Mouse (Mus musculus): ENCODE measurements around the gene Arap1.

Gene Arap1

DNA sequence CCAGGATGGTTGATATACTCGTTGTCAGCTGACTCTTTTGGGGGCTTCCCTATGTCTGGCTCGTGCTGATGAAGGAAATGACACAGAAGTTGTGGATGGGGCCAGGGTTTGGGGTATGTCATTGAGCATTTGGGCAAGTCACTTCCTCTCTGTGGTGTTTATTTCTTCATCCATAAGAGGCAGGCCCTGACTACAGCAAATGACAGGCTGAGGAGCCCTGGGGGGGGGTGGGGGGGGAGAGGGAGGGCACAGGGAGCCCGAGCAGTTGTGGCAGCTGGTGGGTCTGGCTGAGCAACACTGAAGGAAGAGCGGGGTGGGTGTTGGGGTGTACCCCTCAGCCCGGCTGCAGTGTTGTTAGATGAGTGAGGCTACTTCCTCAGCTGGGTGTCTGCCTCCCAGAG is 14.9 kb downstream of the Arap1 start:
- no peak for DNase-seq (ENCODE audit: low read depth)

DNA sequence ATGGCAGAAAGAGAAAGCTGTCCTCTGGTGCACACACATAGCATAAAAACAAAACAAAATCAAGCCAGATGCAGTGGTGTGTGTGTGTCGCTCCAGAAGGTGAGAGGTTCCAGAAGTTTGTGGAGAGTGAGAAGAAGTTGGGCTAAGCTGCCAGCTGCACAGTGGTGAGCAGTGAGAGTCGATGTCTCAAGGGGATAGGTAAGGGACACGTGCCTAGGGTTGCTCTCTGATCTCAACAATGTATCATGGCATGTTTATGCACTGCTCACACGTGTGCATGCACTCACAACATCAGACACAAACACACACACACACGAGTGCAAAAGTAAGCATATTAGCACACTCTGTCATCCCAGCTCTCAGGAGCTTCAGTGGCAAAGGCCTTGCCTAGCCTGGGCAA is 16.0 kb downstream of the Arap1 start:
- no peak for DNase-seq (ENCODE audit: low read depth)

DNA sequence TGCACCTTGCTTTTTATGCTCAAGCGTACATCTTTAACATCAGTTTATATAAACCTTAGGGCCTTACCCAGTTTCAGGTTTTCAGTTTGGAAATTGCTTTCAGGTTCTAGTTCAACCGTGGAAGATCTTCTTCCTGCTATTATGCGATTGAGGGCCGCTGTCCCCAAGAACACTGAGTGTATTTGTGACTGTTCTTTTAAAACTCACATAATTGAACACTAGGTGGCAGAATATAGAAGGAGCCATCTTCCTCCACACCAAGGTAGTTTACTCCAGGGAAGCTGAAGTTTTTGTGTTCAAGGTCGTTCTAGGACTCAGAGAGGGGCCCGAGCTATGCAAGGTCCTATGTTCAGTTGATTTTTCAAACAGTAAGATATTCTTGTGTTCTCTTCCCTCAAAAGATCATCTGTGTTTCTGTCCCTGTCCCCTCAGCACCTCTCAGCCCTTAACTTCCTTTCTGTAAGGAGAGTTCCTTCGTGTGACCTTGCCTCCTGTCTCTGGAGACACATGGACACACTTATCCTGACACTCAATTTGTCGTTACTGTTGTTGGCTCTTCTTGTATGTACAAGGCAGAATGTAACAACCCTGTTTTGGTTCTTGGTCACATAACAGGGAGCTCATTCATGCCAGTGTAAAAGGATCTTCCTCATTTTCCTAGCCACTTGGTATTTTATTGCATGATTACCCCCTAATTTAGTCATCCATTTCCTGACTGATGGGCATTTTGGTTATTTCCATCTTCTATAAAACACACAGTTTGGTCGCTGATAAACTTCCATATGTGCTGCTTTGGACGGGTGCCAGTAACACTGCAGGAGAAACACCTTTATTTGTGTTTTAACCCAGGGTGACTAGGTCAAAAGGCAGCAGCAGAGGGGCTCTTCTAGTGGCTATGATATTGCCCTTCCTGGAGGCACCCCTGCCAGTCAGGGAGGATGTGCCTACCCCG is 20.3 kb downstream of the Arap1 start:
- no peak for DNase-seq (ENCODE audit: low read depth)

DNA sequence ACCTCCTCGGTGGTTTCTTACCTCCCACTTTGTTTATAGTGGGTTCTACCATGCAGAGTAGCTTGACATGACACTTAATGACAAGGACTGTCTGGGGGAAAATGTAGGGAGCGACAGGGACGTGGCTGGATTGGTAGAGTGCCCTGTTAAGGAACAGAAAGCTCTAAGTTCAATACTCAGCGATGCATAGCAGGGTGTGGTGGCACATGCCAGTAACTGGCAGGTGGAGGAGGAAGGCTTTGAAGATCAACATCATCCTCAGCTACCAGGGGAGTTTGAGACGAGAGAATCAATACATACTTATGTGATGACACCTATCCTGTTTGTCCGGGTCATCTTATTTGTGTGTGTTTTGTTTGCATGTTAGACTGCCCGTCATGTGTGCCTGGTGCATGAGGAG is 21.8 kb downstream of the Arap1 start:
- no peak for DNase-seq (ENCODE audit: low read depth)

DNA sequence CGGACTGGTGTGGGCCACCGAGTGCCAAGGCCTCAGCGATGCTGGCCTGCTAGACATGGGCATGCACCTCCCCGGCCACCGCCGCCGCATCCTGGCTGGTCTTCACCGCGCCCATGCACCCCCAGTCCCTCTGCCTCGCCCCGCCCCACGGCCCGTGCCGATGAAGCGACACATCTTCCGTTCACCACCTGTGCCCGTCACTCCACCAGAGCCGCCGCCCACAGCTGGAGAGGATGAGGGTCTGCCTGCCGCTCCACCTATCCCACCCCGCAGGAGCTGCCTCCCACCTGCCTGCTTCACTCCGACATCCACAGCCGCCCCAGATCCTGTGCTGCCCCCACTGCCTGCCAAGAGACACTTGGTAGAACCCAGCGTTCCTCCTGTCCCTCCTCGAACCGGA is 25.2 kb downstream of the Arap1 start:
- DNase-seq (ENCODE audit: low read depth): no peak

DNA sequence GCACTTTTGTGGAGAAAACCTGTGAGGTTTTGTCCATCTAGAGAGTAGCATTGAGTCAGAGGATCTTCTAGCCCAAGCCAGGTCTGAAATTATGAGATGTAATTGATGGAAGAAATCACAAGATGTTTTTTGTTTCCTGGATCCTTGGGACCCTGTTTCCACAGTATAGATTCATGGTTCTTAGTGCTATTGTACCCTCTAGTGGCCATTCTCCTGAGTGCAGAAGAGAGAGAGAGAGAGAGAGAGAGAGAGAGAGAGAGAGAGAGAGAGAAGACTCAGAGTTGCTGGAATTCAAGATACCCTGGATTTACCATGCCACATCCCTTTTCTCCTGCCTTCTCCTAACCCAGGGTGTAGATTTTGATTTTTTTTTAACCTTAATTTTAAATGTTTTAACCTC is 26.3 kb downstream of the Arap1 start:
- DNase-seq (ENCODE audit: low read depth): no peak

DNA sequence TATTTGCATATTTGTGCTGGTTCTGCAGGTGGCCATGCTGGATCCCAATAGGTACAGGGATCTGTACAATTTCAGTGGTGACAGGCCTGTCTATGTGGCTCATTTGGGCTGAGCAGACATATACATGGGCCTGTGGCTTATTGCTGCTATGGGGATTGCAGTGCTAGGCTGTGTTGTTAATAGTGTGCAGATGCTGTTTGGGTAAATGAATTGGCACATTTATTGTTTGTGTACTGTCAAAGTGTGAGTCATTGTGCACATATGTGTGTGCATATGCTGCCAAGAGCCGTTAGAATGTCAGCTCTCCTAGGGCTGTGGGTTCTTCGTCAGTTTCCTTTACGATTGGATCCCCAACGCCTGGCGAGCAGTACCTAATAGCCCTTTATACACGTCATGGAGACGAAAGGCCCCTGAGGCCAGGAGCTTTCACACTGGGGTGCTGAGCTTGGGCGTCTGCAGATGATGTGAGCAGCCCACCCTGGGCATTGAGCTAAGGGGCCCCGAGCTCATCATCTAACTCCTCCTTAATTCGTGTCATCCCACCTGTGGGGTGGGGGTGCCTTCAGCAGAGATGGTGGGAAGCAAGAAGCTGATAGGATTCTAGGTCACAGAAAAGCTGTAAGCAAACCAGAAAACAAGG is 29.0 kb downstream of the Arap1 start:
- DNase-seq (ENCODE audit: low read depth): no peak

DNA sequence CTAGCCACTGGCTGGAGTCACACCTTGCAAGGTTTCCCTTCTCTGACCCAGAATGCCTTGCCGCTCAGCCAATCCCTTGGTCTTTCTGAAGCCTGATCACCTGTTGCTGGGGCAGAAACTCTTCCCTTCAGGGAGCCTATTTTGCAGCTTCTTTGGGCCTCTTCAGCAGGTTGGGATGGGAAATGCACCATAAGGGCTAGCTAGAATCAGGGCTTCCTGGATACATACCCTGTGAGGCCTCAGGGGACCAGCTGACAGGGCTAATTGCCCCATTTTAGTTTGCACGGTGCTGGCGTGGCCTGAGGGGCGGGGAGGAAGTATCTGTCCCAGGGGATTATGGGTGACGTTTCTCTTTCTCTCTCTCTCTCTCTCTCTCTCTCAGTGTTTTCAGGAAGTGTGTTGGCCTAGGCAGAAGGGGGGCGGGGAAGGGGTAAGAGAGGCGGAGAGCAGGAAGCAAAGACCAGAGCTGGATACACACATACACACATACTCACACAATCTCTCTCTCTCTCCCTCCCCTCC is 29.9 kb downstream of the Arap1 start:
- DNase-seq (ENCODE audit: low read depth): peak; percentile 51

DNA sequence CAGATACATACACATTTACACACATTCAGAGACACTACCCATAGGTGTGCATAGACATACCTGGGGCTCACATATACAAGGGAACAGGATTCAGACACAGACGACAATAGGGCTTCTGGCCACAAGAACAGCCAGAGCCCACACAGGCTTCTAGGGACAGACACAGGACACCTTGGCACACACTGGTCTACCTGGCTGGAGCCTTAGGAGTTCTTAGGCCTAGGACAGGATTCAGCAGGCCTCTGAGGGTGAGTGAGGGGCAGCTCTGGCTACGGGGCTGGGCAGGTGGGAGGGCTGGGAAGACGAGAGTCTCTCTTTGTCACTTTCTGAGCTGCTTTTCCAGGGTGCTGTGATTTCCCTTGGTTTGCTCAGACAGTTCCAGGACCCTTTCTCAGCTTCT is 30.4 kb downstream of the Arap1 start:
- DNase-seq (ENCODE audit: low read depth): no peak

DNA sequence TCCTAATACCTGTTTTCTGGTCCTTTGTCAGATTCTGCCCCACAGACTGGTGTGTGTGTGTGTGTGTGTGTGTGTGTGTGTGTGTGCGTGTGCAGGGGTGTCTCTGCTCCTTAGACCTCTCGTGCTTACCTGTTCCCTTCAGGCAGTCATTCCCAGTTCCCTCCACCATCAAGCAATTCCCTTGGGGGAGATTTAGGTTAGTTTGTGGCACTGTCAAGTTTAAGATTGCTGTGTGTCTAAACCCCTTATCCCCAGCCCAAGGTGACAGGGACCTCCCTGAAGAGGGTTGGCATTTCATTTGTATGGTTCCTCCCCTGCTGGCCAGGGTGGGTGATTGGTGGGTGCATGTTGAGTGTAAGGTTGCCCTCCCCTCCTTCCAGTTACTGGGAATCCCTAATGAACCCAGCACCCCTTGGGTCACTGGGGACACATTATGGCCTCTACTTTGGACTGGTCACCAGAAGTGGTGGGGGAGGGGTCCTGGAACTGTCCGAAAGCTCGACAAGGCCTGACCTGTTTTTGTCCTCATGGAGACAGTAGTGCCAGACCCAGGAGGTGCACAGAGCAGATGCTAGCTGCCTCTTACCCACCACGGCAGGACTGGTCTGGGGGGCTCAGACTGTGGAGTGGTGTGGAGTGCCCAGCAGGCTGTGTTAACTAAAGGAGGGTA is 31.1 kb downstream of the Arap1 start:
- DNase-seq (ENCODE audit: low read depth): no peak

DNA sequence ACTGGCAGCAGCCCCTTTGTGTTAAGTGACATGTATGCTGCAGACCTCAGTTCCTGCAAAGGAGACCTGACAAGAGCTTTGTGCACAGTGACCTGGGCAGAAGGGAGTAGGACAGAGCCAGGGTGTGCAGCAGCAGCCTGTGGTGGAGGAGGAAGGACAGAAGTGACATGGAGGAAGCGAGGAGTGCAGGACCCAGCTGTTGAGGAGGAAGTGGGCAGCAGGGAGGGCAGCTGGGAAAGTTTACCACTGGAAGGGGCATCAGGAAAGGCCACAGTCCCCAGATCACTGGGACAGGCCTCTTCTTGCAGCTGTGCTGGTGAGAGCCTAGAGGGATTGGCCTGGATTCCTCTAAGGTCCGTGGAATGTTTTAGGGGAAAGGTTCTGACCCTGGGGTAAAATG is 31.9 kb downstream of the Arap1 start:
- DNase-seq (ENCODE audit: low read depth): no peak

DNA sequence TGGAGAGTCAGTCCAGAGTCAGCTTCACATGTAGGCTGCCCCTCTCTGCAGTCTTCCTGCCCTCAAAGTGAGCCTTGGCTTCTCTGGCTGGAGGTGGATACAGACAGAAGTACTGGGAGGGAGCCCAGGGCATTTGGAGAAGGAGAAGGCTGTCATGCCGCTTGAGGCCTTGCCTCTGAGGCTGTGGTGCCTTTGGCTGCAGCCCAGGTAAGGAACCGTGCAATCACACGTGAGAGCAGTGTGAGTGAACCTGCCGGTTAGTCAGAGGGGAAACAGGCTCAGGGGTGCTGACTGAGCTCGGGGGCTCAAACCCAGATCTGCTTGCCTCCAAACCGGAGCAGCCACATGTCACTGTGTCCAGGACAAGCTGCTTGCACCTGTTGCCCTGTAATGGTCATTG is 33.6 kb downstream of the Arap1 start:
- no peak for DNase-seq (ENCODE audit: low read depth)

DNA sequence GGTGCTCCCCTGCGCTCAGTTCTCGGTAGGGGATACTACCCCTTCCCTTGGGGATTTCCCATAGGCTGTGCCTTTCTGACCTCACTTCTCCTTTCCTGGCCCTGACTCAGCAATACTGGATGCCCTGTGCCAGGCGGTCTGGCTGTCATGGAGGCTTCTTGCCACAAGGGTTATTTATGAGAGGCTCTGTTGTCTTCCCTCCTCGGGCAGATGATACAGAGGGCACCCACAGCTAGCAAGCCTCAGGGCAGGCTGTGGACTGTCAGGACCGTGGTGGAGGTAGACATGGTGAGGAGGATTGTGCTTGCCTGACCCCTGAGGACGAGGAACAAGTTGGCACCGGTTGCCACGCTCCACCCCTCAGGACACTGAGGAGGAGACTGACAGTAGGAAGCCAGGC is 34.5 kb downstream of the Arap1 start:
- no peak for DNase-seq (ENCODE audit: low read depth)

DNA sequence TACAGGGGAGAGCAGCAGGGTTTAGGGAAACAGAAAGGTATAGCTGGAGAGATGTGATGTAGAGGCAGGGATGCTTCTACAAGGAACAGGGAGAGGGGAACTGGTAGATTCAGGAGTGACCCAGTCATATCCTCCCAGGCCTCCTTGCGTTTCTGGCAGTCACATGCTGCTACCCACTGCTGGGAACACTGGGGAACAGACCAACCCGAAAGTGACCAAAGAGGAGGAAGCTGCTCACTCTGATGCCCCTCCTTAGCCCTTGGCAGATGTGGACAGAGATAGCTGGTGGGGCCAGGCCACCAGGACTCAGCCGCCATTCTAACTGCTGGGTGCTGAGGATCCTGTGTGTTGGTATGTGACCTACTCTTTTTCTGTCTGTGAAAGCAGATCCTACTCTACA is 35.9 kb downstream of the Arap1 start:
- no peak for DNase-seq (ENCODE audit: low read depth)

DNA sequence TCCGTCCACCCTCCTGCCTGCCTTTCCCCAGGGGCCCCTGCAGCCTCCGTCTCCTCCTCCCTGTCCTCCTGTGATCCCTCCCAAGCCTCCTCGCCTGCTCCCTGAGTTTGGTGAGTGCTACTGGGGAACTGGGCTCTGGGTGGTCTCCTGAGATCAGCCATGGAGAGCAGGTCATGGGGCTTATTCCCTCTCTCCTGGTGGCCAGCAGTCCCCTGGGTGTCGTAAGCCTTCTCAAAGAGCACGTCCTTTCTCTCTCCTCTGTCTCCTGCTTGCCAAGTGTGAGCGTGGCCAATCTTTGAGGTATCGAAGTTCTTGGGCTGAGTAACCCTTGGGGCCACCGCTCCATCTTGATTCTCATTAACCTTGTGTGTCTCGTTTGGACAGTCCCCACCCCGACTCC is 37.1 kb downstream of the Arap1 start:
- DNase-seq (ENCODE audit: low read depth): no peak

DNA sequence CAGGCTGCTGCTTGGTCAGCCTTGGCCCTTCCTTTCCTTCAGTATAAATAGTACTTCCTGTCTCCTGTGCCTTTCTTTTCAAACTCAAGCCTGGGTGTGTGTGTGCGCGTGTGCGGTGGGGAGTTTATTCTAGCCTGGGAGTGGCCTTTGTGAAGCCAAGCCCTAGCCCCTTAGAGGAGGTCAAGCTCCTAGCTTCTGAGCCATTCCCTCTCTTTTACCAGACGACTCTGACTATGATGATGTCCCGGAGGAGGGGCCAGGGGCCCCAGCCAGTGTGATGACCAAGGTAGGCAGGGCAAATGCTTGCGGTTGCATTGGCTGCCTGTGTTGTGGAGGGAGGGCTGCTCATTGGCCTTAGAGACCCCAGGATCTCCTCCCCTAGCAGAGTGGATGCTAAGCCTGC is 37.5 kb downstream of the Arap1 start:
- no peak for DNase-seq (ENCODE audit: low read depth)

DNA sequence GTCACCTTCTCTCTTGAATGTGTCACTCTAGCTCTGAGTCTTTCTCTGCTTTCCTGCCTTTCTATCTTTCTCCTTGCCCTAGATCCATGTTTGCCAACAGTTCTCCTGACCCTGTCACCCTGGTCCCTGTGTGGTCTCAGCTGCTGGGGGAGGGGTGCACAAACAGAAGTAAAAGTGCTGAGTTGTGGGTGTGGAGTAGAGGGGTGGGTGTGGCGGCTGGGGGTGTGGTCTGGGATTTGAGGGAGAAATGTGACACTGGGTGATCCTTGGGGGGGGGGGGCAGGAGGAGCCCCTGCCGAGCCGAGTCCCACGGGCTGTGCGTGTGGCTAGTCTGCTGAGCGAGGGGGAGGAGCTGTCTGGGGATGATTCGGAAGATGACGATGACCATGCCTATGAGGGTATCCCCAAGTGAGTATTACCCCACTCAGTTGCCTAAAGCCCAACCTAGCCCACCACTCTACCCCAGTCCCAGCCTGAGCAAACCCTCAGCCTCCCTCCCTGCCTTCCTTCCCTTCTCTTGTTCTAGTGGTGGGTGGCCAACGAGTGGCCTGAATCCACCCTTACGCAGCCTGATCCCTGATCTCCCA is 38.1 kb downstream of the Arap1 start:
- DNase-seq (ENCODE audit: low read depth): no peak

DNA sequence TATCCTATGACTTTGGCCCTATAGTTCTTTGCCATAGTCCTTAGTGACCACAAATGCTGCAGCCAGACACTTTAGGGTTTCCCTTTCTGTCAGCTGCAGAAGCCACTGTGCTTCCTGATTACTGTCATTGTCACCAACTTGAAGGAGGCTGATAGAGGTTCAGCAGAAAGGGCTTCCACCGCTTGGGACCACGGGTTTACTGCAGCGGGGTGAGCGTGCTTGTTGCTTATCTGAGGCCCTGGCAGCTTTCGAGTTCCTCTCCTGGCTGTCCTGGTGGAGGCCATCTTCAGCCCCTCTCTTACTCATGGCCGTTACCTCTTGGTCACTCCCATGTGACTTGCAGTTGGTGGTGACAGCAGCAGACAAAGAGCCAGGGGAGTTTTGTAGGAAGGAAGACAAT is 41.4 kb downstream of the Arap1 start:
- DNase-seq (ENCODE audit: low read depth): no peak

DNA sequence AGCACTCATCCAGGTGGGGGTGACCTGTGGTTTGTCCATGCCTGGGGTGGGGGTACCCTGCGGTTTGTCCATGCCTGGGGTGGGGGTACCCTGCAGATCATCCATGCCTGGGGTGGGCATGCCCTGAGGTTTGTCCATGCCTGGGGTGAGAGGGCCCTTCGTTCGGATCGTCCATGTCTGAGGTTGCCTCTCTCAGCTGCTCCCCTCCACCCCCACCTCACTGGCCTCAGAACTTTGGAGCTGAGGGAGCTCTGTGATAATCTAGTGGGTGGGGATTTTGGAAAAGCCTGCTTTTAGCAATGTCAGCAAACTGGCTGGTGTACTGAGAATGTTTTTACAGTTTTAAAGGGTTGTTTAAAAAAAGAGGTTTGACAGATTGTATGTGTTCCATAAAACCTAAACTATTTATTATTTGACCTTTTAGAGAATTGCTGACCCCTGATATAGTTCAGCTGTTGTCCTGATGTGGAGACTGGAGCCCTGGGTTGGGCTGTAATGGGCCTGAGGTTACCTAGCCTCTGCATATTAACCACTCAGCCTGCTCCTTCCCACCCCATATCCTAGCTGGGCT is 44.1 kb downstream of the Arap1 start:
- DNase-seq (ENCODE audit: low read depth): no peak

DNA sequence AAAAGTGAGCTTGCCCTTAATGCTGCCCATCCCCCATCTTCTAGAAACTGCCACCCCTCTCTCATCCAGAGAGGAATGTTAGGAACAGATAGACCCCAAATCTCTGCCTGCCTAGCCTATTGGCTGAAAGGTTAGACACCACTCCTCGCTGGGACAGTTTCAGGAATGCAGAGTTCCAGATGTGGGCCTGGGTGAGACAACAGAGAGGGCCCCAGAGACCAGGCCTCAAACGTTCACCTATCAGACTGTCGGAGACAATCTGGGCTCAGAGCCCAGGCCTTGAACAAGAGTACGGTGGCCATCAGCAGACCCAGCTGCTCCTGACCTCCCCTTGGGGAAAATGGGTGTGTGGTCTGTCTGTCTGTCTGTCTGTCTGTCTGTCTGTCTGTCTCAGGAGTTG is 45.1 kb downstream of the Arap1 start:
- DNase-seq (ENCODE audit: low read depth): no peak

DNA sequence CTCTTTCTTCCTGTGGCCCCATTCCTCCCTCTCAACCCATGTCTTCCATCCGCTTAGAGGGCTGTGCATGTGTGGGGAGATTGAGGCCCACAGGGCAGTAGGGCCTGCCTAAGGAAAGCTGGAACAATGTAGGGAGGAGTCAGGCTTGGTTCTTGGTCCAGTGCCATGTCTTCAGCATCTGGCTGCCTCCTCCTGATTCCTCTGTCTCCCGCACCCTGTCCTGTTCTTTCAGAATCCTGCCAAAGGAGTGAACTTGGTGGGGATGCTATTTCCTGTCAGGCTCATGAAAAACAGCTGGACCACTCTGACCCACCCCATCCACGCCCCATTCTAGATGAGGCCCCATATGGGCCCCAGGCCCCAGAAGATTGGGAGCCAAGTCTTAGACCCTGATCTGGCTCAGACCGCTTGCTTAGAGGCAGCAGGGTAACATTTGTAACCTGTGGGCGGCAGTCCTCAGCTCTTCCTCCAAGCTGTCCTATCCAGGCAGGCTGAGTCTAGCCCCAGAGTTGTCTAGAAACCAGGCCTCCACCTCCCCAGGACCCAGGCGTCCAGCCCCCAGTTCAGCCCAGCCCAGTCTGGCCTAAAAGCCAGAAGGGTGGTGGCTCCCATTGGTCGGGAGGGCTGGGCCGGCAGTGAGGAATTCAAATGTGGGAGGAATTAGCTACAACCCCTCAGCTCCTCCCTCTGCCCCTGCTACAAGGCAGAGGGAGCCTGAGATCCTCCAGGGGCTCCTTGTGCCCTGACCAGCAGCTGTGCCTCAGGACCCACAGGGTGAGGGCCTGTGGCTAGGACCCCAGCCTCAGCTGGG is 46.0 kb downstream of the Arap1 start:
- DNase-seq (ENCODE audit: low read depth): peak; percentile 78
